Mouse (Mus musculus) cerebellum, adult 11 months (tissue): ENCODE data around the gene Vcam1.

Experiments used
- DNase-seq: peaks from one replicate; pipeline ENCODE4 v3.0.0; 2022

Gene Vcam1

DNA sequence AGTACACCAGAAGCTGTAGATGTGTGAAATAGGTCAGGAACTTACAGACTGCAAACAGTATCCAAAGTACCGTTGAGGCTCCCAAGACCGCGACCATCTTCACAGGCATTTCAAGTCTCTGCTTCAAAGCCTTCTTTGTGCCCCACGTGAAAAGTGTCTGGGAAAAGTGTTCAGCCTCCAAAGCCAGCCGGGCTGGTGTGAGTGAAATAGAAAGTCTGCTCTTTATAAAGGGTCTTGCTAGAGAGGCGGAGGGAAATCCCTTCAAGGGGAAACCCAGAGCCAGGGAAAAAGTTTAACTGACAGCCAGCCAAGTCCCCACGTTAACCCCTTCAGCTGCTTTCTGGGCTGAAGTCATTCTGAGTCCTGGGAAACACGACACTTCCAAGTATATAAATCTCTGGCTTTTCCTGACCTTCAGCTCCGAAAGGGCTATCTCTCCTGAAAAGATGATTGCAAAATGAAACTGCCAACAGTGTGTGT, at the start of gene Vcam1:
TSS of gene Vcam1 (minus strand) at position 430 of the 480 bp plus-strand sequence.
- DNase-seq: peak; percentile 2

GRCm38 (mm10) chr3:116175106-116175505, 45.6 kb upstream of the Vcam1 start:
- DNase-seq: no peak

DNA sequence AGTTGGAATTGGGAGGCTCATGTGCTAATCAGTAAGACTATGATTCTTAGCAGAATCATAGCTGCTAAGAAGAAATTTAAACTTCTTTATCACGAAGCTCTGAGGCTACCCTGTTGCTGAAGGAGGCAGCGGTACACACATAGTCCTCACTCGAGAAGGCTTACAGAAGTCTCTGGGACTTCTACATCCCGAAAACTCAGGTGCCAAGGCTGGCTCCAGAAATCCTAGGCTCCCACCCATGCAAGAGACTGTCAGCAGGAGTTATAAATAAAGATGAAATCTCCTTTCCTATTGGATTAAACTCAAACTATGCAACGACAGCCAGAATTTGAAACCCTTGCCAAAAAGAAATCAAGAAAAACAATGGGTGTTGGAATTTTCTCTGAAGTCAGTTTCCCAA, 42.0 kb upstream of the Vcam1 start:
- no peak for DNase-seq

DNA sequence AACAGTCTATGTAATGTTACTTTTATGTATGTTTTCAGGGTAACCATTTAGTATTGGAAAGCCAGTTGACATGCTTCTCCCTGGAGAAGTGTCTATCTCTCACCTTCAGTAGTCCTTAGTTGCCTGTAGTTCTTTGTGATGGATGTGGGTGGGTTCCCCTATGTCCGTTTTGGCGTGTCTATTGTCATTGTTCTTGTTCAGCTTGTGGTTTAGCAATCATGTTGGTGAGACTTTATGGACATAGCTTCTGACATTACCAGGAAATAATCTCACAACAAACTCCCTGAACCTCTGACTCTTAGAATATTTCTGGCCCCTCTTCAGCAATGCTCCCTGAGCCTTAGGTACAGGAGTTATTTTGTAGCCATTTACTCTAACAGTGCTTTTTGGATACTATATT, 38.6 kb upstream of the Vcam1 start:
- no peak for DNase-seq

DNA sequence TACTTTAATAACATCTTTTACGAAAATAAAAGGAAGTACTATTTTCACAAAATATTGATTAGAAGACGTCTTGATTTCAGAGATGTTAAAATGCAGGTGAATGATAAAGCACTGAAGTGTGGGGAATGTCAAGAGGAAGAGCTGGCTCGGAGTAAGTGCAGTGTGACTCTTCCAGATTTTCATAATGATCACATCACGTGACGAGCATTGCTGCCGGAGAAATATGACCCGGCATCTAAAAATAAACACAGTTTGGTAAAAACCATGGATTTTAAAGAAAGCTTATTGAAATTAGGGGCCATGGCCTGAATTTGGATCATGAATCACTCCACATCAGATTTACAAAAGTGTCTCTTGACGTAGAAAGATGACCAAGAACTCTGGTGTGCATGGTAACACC, 36.8 kb upstream of the Vcam1 start:
- no peak for DNase-seq

DNA sequence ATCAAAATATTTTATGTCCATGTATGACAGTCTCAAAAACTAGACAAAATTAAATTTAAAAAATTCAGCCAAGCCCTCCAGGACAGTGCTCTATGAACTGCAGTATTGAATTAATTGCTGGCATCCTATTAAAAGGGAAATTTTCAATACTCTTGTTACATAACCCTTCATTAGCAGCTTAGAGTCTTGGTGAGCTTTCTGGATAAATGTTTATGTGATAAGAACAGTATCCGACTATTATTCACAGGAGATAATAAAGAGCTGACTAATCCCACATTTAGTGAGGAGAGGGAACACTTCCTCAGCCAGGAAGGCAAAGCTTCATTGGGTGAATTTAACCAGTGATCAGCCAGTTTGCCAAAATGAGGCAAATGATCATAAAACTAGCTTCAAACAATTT, 35.5 kb upstream of the Vcam1 start:
- no peak for DNase-seq

DNA sequence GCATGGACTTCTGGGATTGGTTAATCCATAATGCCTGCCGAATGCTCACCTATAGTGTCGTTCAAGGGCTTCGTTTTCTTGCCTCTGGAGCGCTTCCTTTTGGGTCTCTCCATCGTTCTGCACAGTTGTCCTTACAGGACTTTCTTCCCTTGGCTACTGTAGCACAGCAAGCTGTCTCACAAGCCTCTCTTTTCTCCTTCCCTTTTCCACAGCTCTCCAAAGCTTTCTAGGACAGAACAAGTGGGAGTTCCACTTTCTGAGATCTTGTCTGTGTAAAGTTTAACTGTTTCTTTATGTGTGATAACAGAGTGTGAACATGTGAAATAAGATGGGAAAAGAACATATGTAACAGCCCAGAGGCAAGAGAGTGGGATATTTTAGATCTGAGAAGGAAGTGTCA, 34.0 kb upstream of the Vcam1 start:
- no peak for DNase-seq

GRCm38 (mm10) chr3:116162097-116162666, 32.7 kb upstream of the Vcam1 start:
- DNase-seq: no peak

DNA sequence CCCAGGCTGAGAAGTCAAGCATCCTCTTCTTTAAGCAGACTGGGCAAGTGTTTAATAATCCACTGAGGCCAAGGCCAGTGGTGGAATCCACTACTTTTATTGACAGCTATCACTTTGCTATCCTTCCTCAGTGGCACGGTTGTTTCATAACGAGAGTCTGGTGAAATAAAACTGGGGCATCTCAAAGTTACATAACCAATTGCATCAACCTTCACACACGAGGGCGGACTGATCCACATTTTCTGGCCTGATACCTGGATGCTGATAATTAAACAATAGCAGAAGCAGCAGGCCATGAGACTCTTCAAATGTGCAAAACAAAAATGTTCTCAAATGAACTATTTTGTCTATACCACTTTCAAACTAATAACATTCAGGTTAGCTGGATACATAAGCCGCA, 29.9 kb upstream of the Vcam1 start:
- no peak for DNase-seq

GRCm38 (mm10) chr3:116157447-116157990, 28.0 kb upstream of the Vcam1 start:
- DNase-seq: no peak

DNA sequence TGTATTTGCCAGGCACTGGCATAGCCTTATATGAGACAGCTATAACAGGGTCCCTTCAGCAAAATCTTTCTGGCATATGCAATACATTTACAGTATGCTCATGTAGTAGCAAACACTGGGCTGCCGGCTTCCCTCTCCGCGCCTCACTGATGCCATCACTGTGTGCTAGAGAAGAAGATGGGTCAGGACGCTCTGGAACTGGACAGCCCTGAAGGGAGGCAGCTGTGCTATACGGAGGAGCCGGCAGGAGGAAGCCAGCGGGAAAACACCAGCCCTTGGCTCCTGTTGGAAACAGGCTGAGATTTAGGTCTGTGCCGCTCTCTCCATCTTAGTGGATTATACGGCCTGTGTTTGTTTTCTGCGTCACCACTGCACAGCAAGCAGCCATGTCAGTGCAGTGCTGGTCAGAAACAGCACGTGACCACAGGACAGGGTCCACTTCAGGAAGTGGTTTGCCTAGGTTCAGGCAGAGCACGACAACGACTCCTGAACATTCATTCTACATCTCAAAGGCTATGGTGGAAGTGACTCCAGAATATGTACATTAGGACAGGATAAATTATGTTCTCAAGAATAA, 20.7 kb upstream of the Vcam1 start:
- no peak for DNase-seq

- no peak for DNase-seq
Measured at GRCm38 (mm10) chr3:116149096-116149495, 19.6 kb upstream of the Vcam1 start.

DNA sequence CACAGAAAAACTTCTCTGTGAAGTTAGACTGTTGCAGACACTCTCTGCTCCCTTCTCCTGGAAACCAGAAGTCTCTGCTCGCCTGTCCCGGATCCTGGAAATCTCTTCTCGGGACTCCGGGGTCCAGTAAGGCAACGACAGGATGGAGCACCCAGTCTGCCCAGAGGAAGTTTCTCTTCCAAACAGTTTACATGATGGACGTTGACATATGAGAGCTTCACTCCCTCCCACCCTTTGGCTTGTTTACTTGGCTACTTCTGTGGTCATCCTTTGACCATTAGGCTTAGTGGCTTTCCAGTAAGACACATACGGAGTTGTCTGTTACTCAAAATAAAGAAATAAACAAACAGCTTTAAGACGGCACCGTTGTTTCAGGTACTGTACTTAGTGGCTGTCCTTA, 19.2 kb upstream of the Vcam1 start:
- no peak for DNase-seq

- no peak for DNase-seq
Measured at GRCm38 (mm10) chr3:116141226-116141625, 11.7 kb upstream of the Vcam1 start.

- DNase-seq: no peak
Measured at GRCm38 (mm10) chr3:116139000-116139399, 9.5 kb upstream of the Vcam1 start.

- DNase-seq: no peak
Measured at GRCm38 (mm10) chr3:116138081-116138480, 8.6 kb upstream of the Vcam1 start.

DNA sequence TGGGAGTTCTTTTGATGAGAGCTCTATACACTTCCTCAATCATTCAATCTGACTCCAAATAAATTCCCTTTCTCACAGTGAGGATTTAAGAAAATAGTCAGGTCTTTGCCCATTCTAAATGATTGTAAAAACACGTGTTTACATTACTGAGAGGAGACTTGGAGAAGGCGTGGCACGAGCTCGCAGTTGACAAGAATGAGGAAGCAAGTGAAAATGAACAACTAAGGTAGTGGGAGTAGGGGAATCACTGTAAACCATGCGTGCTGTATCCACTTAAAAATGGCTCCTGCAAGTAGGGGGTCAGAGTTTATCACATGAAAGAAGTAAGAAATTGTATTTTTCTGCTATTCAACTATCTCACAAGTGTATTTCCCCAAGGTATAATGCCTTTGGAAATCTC, 3.9 kb upstream of the Vcam1 start:
- no peak for DNase-seq

DNA sequence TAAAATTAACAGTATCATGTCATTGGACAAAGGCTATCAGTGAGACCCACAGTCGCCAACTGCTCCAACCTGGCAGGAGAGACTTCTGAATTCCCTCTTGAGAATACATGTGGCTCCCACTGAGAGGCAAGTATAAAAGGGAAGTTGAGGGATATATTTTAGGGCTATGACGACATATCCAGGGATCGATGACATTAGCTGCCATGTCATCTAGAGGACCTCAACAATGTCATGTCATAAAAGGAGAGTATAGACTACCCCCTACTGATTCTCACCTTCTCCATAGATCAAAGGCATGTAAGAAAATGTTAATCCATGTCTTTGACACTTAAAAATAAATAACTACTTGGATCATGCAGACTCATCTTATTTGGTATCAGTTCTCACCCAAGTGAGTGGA, 1.2 kb upstream of the Vcam1 start:
- DNase-seq: no peak

GRCm38 (mm10) chr3:116129841-116130595, 530 bp upstream of the Vcam1 start:
- no peak for DNase-seq

- DNase-seq: no peak
Measured at GRCm38 (mm10) chr3:116128311-116129204, 930 bp downstream of the Vcam1 start.

DNA sequence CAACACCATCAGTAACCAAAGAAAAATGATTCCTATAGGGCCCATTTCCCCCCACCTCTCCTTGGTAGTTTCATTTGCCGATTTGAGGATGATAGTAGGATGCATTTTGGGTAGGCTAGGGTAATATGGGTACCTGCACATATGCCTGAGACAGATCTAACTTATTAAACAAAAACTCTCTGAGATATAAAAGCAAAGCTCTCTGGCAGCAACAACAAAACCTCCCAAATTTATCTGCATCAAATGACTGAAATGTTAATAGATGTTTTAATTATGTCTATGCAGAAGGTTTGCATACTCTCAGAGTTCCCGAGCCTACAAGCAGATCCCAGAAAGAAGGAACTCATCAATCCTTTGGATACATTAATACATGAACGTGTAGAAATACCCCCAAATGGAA, 1.7 kb downstream of the Vcam1 start:
- DNase-seq: no peak

DNA sequence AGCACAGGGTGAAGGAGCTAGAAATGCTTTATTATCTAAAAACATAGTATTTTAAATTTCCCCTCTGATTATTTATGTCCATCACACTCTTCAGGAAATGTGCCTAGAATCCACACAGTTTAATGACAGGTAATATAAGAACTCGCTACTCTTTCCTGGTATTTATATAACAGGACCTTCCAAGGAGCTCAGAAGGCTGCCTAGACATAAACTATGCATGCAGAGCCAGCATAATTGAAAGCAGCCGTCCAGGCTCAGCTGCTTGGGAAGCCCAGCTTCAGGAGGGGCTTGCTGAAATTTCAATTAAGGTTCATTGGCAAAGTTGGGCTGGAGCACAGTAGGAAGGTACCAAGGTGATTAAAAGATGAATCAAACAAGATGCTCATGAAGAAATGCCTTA, 2.2 kb downstream of the Vcam1 start:
- DNase-seq: no peak
